Mouse (Mus musculus) common myeloid progenitor, adult 5-6 weeks (primary cell): ENCODE results near the gene Ahnak2. TPM values are rescaled to one million over a fixed set of nuclear protein-coding genes. Genes with fewer than 3 reads are reported as not detected.

Experiments
- ATAC-seq: replicated peaks from 2 replicates; pipeline ENCODE4 v1.8.0; 2016; ENCODE audit warnings: low read depth, mild to moderate bottlenecking, moderate TSS enrichment, inconsistent platforms; ENCODE audit not compliant: poor library complexity, severe bottlenecking
- total RNA-seq: library from RNA; stranded (forward); fragments of 200-1000, 187-1606 nt; gene quantifications from 2 replicates; pipeline ENCODE4 v1.2.3, GENCODE M21; 2017

Ahnak2 gene
- total RNA-seq, 1 experiment from 2014 or later, result not detected

DNA sequence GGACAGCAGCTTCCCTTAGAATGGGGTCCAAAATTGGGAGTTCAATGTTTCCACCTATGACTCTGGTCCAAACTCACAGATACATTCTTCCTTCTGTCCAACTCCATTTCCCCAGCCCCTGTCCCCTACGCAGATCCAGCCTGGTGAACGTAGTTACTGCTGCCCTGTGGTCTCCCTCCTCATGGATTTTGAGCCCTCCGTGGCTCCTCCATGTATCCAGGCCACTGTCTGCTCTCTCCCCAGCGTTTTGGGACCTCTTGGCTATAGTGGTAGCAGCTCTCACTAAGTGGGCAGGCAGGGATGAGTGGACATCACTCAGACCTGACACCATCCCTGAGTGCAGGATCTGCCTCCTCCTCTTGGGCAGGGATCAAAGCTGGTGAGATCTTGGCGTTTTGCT, 3.7 kb downstream of the Ahnak2 start:
- ATAC-seq, result no peak

- ATAC-seq, result no peak
Observed at GRCm38 (mm10) chr12:112798332-112798681, 4.2 kb downstream of the Ahnak2 start.

DNA sequence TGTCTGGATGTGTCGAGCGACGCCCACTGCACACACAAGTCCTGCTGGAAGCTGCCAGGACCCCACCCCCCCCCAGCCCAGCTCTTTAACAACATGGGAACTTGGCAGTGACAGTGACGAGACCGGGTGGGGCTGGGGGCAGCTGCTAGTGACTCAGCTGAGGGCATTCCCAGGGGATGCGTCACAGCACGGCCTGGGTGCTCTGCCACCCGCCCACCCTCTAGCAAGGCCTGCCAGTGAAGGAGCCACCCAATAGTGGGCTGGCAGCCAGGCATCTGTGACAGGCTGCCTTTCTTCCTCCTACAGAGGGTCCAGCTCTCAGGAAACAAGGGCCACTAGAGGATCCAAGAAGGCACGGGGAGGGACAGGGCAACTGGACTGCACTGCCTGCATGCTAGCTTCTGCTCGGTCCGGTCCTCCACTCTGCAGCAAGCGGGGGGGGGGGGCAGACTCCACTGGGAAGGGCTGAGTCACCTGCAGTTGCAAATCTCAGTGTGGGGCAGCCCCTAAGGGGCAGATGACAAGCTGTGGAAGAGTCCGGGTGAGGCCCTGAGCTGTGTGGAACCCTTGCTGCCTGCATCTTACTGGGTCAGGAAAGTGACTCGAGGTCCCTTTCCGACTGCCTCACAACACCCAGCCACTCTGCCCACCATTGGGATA, 4.7 kb downstream of the Ahnak2 start:
- no peak for ATAC-seq

DNA sequence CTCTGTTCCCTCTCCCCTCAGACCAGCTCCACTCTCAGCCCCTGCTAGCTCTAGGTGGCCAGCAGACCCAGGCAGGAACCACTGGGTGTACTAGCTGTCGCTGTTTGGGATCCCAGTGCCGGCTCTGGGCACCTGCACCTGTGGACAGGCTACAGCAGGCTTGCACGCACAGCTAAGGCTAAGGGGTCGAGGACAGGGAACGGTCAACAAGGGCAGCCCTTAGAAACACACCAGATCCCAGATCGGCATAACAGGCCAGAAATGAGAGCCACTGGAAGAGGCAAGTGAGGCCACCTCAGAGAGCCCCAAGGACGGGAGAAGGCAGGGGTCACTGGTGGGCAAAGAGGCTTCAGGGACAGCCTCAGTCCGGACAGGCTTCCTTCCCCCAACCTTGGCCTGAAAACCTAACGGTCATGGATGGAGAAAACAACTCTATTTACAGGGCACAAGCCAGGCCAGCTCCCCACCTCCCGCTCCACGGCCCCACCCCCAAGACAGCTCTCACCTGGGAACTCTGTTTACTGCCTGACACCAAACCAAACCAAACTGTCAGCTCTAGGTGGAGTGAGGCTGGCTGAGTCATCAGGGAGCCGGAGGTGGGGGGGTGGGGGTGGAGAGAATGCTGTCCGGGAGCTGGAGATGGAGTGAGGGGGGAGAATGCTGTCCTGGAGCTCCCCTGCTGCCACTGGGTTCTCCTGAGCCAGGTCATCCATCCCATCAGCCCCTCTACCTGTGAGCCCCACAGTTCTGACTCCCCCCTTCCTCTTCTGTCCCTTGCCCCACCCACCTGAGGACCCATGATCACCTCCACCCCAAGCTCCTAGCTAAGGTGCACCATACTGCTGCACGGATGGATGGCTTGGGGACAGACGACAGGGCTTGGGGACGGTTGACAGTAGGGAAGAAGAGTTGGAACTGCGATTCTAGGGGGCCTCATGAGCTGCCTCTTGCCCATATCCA, 5.6 kb downstream of the Ahnak2 start:
- ATAC-seq, result no peak

- ATAC-seq, result no peak
Observed at GRCm38 (mm10) chr12:112795466-112796104, 6.9 kb downstream of the Ahnak2 start.

- no peak for ATAC-seq
Observed at GRCm38 (mm10) chr12:112794998-112795397, 7.5 kb downstream of the Ahnak2 start.

DNA sequence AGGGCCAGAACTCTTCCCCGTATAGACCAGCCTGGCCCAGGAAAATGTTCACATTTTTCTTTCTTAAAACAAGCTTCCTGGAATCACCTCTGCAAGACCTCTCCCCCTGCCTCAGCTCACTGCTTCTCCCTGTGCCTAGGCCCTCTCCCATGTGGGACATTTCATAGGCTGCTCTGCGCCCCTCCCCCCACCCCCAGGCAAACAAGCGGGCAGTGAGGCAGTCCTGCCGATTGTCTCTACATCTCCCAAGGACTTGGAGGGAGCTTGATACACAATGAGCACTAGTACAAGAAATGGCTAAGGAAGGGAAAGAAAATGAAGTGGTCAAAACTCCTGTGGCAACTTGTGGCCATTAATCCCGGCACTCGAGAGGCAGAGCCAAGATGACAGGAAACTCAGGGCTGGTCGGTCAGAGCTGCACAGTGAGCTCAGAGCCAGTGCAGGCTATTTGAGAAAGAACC, 8.1 kb downstream of the Ahnak2 start:
- 0 out of 2 replicates have a peak, but pooled peaks have one; percentile 3 for ATAC-seq

DNA sequence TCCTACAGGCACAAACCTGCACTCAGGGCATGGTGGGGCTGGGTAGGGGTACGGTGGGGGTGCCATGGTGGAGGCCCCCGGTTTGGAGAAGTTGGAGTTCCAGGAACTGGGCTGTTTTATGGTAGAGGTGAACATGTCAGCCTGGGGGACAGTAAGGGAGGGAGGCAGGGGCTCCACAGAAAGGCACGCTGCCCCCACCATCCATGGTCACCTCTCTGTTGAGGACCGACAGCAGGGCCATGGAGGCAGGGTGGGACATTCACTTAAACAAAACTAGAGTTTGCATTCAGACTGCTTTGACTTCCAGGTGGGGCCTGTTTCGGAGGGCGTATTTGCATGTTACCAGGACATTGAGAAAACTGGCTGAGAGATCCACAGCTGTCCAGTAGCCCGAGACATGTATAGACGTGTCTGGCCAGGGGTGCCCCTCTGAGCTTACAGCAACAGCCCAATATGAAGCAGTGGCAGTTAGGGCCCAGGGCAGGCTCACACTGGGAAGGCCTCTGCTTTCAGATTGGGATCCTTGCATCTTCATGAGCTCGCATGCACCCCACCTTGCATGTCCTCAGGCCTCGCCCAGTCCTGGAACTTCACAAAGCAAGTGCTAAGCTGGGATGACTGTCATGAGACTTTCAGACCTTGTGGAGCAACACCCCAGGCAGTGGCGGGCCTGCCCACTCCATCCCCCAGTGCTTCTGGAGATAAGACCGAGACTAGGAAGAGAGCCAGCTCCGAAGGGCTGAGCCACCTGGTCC, 8.7 kb downstream of the Ahnak2 start:
- ATAC-seq, result peak; percentile 61

GRCm38 (mm10) chr12:112791026-112791425, 11.4 kb downstream of the Ahnak2 start:
- ATAC-seq, result no peak

DNA sequence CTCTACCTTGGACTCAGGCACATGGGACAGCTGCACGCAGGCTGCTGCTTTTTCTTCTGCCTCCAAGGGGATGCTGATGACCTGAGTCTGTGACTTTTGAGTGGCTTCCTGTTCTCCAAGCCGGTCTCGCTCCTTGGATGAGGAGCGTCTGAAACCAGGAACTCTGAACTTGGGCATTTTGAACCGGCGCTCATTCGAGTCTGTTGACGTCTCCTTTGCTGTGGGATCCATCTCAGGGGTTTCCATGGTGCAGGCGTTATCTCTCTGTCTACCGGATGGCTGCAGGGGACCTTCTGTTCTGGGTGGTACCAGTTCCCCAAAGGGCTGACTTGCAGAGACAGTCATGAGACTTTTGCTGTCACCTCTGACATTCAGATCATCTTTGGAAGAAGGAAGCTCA, 28.0 kb downstream of the Ahnak2 start:
- no peak for ATAC-seq

DNA sequence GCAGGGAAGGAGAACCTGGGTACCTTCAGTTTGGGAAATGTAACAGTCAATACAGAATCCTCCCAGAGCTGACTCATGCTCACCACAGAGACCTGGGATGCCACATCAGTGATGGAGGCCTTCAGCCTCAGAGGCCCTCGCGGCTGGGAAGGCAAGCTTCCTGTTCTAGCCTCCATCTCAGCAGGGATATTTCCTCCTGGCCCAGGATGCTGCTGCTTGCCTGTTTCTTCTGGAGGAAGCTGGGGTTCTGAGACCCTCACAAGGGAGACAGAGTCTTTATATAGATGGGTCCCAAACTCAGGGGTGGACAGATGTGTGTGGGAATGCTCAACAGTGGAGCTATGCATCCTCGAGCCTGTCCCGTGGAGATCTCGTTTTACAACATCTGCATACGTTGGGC, 28.4 kb downstream of the Ahnak2 start:
- no peak for ATAC-seq

DNA sequence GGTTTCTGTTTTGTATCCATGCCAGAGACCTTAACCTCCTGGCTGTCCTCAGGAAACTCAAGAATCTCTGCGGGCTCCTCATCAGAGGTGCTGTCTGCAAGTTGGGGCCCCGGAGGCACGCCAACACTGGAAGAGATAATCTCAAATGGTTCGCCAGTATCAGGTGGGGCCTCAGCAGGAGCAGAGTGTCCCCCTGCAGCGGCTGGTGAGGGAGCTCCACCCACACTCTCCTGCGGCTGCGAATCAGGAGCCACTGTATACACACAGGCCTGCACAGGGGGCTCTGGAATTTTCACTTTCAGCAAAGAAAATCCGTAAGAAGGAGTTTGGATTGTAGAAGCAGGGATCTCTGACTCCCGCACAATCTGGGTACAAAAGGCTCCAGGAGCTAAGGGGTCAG, 29.1 kb downstream of the Ahnak2 start:
- ATAC-seq, result no peak

- ATAC-seq, result no peak
Observed at GRCm38 (mm10) chr12:112772306-112772705, 30.2 kb downstream of the Ahnak2 start.

DNA sequence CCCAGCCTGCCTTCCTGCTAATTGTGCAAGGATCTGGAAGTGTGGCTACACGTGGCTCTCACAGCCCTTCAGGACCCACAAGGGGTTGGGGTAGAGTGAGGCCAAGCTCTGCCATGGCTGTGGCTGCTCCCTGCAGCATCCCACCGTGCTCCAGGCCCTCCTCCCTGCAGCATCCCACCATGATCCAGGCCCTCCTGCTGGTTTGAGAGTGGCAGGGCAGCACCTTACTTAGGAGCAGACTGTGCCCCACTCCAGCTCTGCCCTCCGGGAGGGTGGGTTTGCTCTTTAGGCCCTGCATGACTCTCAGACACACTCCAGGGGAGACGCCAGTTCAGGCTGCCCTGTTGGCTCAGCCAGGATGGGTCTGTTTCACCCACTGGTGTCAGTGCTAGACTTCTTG, 32.1 kb downstream of the Ahnak2 start:
- no peak for ATAC-seq

DNA sequence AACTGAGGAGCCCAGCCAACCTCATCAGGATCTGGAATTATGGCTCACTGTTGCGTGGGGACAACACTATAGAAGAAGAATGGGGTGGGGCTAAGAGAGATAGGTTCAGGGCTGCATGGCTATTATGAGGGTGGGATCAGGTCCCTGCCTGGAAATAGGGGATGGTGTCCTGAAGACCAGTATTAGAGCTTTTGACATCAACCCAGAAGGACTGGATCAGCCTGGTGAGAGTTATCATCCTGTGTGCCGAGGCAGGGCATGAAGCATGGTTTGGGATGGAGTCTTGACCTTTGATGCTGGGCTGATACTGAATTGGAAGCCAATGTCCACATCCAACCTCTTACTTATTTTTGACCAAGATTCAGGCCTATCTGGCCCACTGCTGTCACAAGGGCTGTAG, 32.7 kb downstream of the Ahnak2 start:
- no peak for ATAC-seq

GRCm38 (mm10) chr12:112769031-112769430, 33.4 kb downstream of the Ahnak2 start:
- ATAC-seq, result no peak

DNA sequence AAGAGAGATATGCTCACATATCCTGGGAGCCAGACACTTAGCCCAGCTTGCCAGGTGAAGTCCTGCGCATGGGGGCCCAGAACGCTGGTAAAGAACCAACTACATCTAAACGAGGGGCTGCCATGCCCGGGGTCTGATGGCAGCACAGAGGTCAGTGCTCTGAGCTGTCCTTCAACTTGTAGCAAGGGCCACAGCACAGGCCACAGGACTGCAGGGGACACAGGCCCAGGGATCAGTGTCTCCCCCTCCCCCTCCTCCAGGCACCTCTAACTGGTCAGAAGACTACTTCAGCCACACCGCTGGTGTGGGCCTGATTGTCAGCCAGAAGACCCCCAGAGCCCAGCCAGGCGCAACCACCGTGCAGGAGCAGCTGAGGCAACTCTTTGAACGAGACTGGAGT, 34.3 kb downstream of the Ahnak2 start:
- no peak for ATAC-seq

- ATAC-seq, result no peak
Observed at GRCm38 (mm10) chr12:112767036-112767890, 35.2 kb downstream of the Ahnak2 start.

- no peak for ATAC-seq
Observed at GRCm38 (mm10) chr12:112766586-112766985, 35.9 kb downstream of the Ahnak2 start.
